ENCODE assay signal across 27 mouse cellular contexts in genomic region chr5:35793971-35794370, GRCm38 (mm10). TPM values are rescaled to one million over a fixed set of nuclear protein-coding genes. Genes with fewer than 3 reads are reported as not detected.
DNase-seq lines count a peak whose midpoint lies in the region; ATAC-seq and TF ChIP-seq lines count a peak whose summit lies in the region.
"Had no signal": no experiment of that assay in that cellular context is flagged by ENCODE, and none has a peak within 500 bp of the region (broad histone marks: within the 10 kb centered on the region; RNA-seq: fewer than 3 reads in every experiment).

No protein-coding gene starts in this region.

- H3K4me2 ChIP-seq in heart, postnatal 0 days (ENCODE audit: low read depth, low read length), result no peak overlapping the region
- H3K4me2 ChIP-seq: embryonic facial prominence, embryonic 13.5 days; forebrain, embryonic 12.5 days; forebrain, embryonic 15.5 days; hindbrain, embryonic 14.5 days had no signal

- peaks cover 20% of the 10 kb centered on the region for H3K4me1 ChIP-seq in heart, postnatal 0 days (ENCODE audit: control insufficient read depth, insufficient read depth)
- H3K4me1 ChIP-seq: forebrain, embryonic 15.5 days had no signal

- peak overlapping the region; percentile 88 for H3K27ac ChIP-seq in gastrocnemius, adult 2 months
- peak overlapping the region; percentile 58; the same call in 1 of the 2 replicates for H3K27ac ChIP-seq in heart, postnatal 0 days (ENCODE audit: low read depth)
- H3K27ac ChIP-seq: embryonic facial prominence, embryonic 10.5 days; embryonic facial prominence, embryonic 13.5 days; forebrain, embryonic 12.5 days; forebrain, embryonic 15.5 days; hindbrain, embryonic 14.5 days; hindbrain, postnatal 0 days had no signal

- intact Hi-C loops in gastrocnemius, adult 2 months (cut with DNase I), result loop anchor here (2.0 kb wide), 2 partner anchors 37 to 65 kb away; partner anchors contain the start of gene Ablim2
- intact Hi-C loops in gastrocnemius, postnatal 36 days (cut with DNase I), result no loop called here
- intact Hi-C loops in gastrocnemius, postnatal 14 days (cut with DNase I; ENCODE audit: low total_unique reads), result no loop called here

- H3K4me3 ChIP-seq in gastrocnemius, adult 2 months, result no peak overlapping the region
- H3K4me3 ChIP-seq in heart, postnatal 0 days (ENCODE audit: low read depth, low read length), result no peak overlapping the region
- H3K4me3 ChIP-seq: embryonic facial prominence, embryonic 10.5 days; embryonic facial prominence, embryonic 13.5 days; erythroblast, embryonic 14.5 days; forebrain, embryonic 12.5 days; forebrain, embryonic 15.5 days had no signal

- H3K9ac ChIP-seq in heart, postnatal 0 days (replicated peaks; ENCODE audit: low read depth, low read length), result no peak overlapping the region
- H3K9ac ChIP-seq: embryonic facial prominence, embryonic 13.5 days; forebrain, embryonic 12.5 days; forebrain, embryonic 15.5 days; hindbrain, embryonic 14.5 days had no signal

- DNase-seq in gastrocnemius, adult 2 months, result peak; percentile 69
- no peak for DNase-seq in gastrocnemius, postnatal 36 days
- DNase-seq in heart, postnatal 0 days (ENCODE audit: low spot score), result no peak
- DNase-seq in heart, postnatal 4 days, result no peak
- DNase-seq in gastrocnemius, postnatal 10 days, result peak; percentile 21
- peak; percentile 57 for DNase-seq in gastrocnemius, postnatal 14 days
- DNase-seq in urinary bladder, postnatal 14 days (ENCODE audit: low spot score), result no peak
- DNase-seq: adrenal gland, adult 8-10 months; adrenal gland, postnatal 36 days; cerebellum, adult 18-20 months; cerebellum, postnatal 36 days; embryo, embryonic 11 days; heart, postnatal 10 days; heart, postnatal 36 days; kidney, adult 18-20 months; kidney, adult 9 months had no signal

- no peak for TF ChIP-seq CTCF in gastrocnemius, adult 2 months (IDR thresholded peaks at IDR 0.05)
- no peak for TF ChIP-seq CTCF in heart, postnatal 0 days (IDR thresholded peaks at IDR 0.05; ENCODE audit: low read depth)

- no peaks in the 10 kb centered on the region for H3K27me3 ChIP-seq in heart, postnatal 0 days (ENCODE audit: control insufficient read depth, insufficient read depth, low read length)
- H3K27me3 ChIP-seq: forebrain, embryonic 15.5 days had no signal

- H3K9me3 ChIP-seq in heart, postnatal 0 days (replicated peaks; ENCODE audit: control insufficient read depth, low read length), result no peaks in the 10 kb centered on the region
- H3K9me3 ChIP-seq: embryonic facial prominence, embryonic 10.5 days; embryonic facial prominence, embryonic 13.5 days; forebrain, embryonic 12.5 days; forebrain, embryonic 15.5 days had no signal

- WGBS in heart, postnatal 0 days, result 86% methylated on average over 4 of the region's 4 CpGs

- no peak for ATAC-seq in heart, postnatal 0 days (ENCODE audit: insufficient read depth, low read depth)
- ATAC-seq: CD4-positive, CD25-positive, alpha-beta regulatory T cell, adult 4 months; forebrain, embryonic 15.5 days; hindbrain, postnatal 0 days; inflammation-experienced regulatory T-cells, adult 6 months; intestine, embryonic 16.5 days had no signal

- no peaks in the 10 kb centered on the region for H3K36me3 ChIP-seq in heart, postnatal 0 days (replicated peaks; ENCODE audit: control insufficient read depth, insufficient read depth, low read length)
- H3K36me3 ChIP-seq: embryonic facial prominence, embryonic 10.5 days; embryonic facial prominence, embryonic 13.5 days; forebrain, embryonic 12.5 days; forebrain, embryonic 15.5 days had no signal

- no peak for TF ChIP-seq EP300 in heart, postnatal 0 days (IDR thresholded peaks at IDR 0.05; ENCODE audit: low read depth)

RNA-seq across cellular contexts. Expression of gene Ablim2, which starts 36.3 kb away (rescaled TPM):
- total RNA-seq in gastrocnemius, adult 2 months (2021), result 10 to 100 TPM; 40.7 to 42.5 TPM
- total RNA-seq in gastrocnemius, postnatal 36 days (2021), result 10 to 100 TPM; 36.6 to 37.1 TPM
- 10.9 and 22.1 TPM in 2 replicates for total RNA-seq in heart, postnatal 0 days (2014; rRNA removed; ENCODE audit: low replicate concordance)
- polyA plus RNA-seq in heart, postnatal 0 days (2015; fragmentation: Nextera tagmentation; extraction: Ambion mirVana), result 8.3 and 8.8 TPM in 2 replicates
- total RNA-seq in heart, postnatal 4 days (2021), result 10 to 100 TPM; 10.8 to 11.7 TPM
- 10 to 100 TPM; 51.3 to 68.7 TPM for total RNA-seq in gastrocnemius, postnatal 10 days (2021)
- 10 to 100 TPM; 36.0 to 41.7 TPM for total RNA-seq in gastrocnemius, postnatal 14 days (2021)
- total RNA-seq: MEL had no signal
- polyA plus RNA-seq: erythroblast, embryonic 14.5 days had no signal

RNA-seq across cellular contexts. Expression of gene Sh3tc1, which starts 54.2 kb away (rescaled TPM):
- 1 to 10 TPM; 2.2 to 2.4 TPM for total RNA-seq in gastrocnemius, adult 2 months (2021)
- total RNA-seq in gastrocnemius, postnatal 36 days (2021), result 1 to 10 TPM; 2.0 to 3.2 TPM
- total RNA-seq in heart, postnatal 0 days (2014; rRNA removed; ENCODE audit: low replicate concordance), result 11.4 and 15.2 TPM in 2 replicates
- polyA plus RNA-seq in heart, postnatal 0 days (2015; fragmentation: Nextera tagmentation; extraction: Ambion mirVana), result 6.8 and 9.4 TPM in 2 replicates
- 10 to 100 TPM; 12.9 to 16.2 TPM for total RNA-seq in heart, postnatal 4 days (2021)
- 1 to 10 TPM; 3.7 to 5.2 TPM for total RNA-seq in gastrocnemius, postnatal 10 days (2021)
- 1 to 10 TPM; 3.9 to 4.4 TPM for total RNA-seq in gastrocnemius, postnatal 14 days (2021)
- total RNA-seq: MEL had no signal

Comparison
In these comparisons a context has a peak if more than half of its experiments do, and no peak if none do; other contexts are left out.
1. DNase-seq: peak in gastrocnemius, adult 2 months (single experiment), gastrocnemius, postnatal 10 days (single experiment) and gastrocnemius, postnatal 14 days (single experiment); none in gastrocnemius, postnatal 36 days (0 of 2), heart, postnatal 0 days (single experiment), heart, postnatal 4 days (single experiment) and urinary bladder, postnatal 14 days (single experiment).